Mouse (Mus musculus): ENCODE data around the gene Prep.
"Not testable (repeated sequence)": the region's sequence is repeated elsewhere in the genome, so short reads cannot be mapped to it uniquely, and the experiment has no call there.

DNA sequence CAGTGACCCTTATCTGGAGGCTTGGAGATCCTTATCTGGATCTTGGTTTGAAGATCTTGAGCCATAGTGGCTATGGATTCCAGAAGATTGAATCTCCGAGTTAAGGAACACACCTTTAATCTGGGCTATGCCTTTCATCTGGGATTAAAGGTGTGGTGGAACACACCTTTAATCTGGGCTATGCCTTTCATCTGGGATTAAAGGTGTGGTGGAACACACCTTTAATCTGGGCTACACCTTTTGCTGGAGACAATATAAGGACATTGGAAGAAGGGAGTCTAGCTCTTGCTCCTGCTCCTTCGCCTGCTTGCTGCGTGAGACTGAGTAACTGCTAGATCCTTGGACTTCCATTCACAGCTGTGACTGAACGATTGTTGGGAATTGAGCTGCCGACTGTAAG, 110.8 kb downstream of the Prep start, which contains the start of gene Popdc3:
- TF ChIP-seq CTCF, POLR2A (IDR thresholded peaks at IDR 0.05; ENCODE audit: extremely low read depth, insufficient read depth, low read length): not testable (repeated sequence)
